Mouse (Mus musculus): Measurements from ENCODE around the gene Spg7. TPM values are rescaled to one million over a fixed set of nuclear protein-coding genes. Genes with fewer than 3 reads are reported as not detected.
A peak's percentile ranks its signal among the peaks of the same experiment; 100 is the strongest.

Spg7 gene
- total and polyA plus RNA-seq, 3 experiments: 20.8 to 35.2 (median 26.1) TPM

DNA sequence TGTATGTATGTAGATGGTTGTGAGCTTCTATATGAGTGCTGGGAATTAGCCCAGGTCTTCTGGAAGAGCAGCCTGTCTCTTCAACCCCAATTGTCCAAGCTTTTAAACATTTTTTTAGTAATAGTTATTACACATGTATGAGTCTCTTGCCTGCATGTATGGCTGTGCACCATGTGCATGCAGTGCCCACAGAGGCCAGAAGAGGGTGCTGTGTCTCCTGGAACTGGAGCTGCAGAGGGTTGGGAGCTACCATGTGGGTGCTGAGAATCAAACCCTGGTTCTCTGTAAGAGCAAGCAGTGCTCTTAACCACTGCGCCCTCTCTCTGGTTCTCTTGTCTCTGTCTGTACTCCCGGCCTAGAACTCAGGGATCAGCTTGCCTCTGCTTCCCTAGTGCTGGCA is 70.2 kb downstream of the Spg7 start:
- dilution Hi-C loops (cut with MboI; ENCODE audit: extremely low pct_ligation_motif_present, extremely low pct_unique_long_range_greater_than_20kb, low sequenced_read_pairs) (no loop called here), in situ Hi-C loops (cut with MboI; ENCODE audit: low pct_ligation_motif_present, low pct_unique_long_range_greater_than_20kb, low sequenced_read_pairs) (no loop called here)
- no peak for DNase-seq (ENCODE audit: extremely low read depth)

GRCm38 (mm10) chr8:123134149-123134713 is 71.5 kb downstream of the Spg7 start:
- dilution Hi-C loops (cut with MboI; ENCODE audit: extremely low pct_ligation_motif_present, extremely low pct_unique_long_range_greater_than_20kb, low sequenced_read_pairs) (no loop called here), in situ Hi-C loops (cut with MboI; ENCODE audit: low pct_ligation_motif_present, low pct_unique_long_range_greater_than_20kb, low sequenced_read_pairs) (no loop called here)
- peaks cover 57% of the 10 kb centered on the region for H3K27me3 ChIP-seq (replicated peaks)
- H3K79me2 ChIP-seq (replicated peaks; ENCODE audit: control insufficient read depth, extremely low read depth, insufficient read depth, poor library complexity, severe bottlenecking): no peaks in the 10 kb centered on the region
- H3K4me2 ChIP-seq (ENCODE audit: insufficient read depth, low read depth, poor library complexity, severe bottlenecking): no peak overlapping the region
- no peak overlapping the region for H3K9ac ChIP-seq (ENCODE audit: insufficient read depth, low read depth)
- H3K4me1 ChIP-seq (ENCODE audit: control insufficient read depth in 1 of 2, insufficient read depth in 2 of 2): peaks cover 0 to 6% of the 10 kb centered on the region in 2 experiments; a peak in 2 of 4 replicates
- H3K36me3 ChIP-seq (replicated peaks in 1 of 2; ENCODE audit: control insufficient read depth in 1 of 2, insufficient read depth in 1 of 2, low read length in 1 of 2): no peaks in the 10 kb centered on the region
- H3K27ac ChIP-seq (ENCODE audit: insufficient read depth, low read depth): no peak overlapping the region
- H3K4me3 ChIP-seq (replicated peaks in 1 of 3; ENCODE audit: low read depth in 2 of 3, low read length in 2 of 3, poor library complexity in 1 of 3): no peak overlapping the region
- H3K9me3 ChIP-seq (replicated peaks; ENCODE audit: low read length): peaks cover 10% of the 10 kb centered on the region
- TF ChIP-seq NELFE (IDR thresholded peaks at IDR 0.05; ENCODE audit: low read depth, low read length): no peak
- no peak for TF ChIP-seq SIN3A (IDR thresholded peaks at IDR 0.05; ENCODE audit: low read length)
- no peak for TF ChIP-seq UBTF (IDR thresholded peaks at IDR 0.05; ENCODE audit: low read depth, low read length)
- no peak for TF ChIP-seq MXI1 (IDR thresholded peaks at IDR 0.05; ENCODE audit: low read depth, low read length)
- TF ChIP-seq IRF4 (IDR thresholded peaks at IDR 0.05; ENCODE audit: low read depth, low read length): no peak
- TF ChIP-seq CHD2 (IDR thresholded peaks at IDR 0.05; ENCODE audit: low read length): no peak
- TF ChIP-seq ELF1 (IDR thresholded peaks at IDR 0.05; ENCODE audit: low read depth, low read length): no peak
- TF ChIP-seq CTCF (conservative IDR thresholded peaks at IDR 0.05 in 1 of 2, IDR thresholded peaks at IDR 0.05 in 1 of 2; ENCODE audit: low read depth in 2 of 2, low read length in 2 of 2): no peak
- no peak for TF ChIP-seq TBP (conservative IDR thresholded peaks at IDR 0.05; ENCODE audit: low read depth, low read length)
- TF ChIP-seq ZNF384 (IDR thresholded peaks at IDR 0.05; ENCODE audit: low read depth, low read length): no peak
- TF ChIP-seq JUN (IDR thresholded peaks at IDR 0.05; ENCODE audit: insufficient read depth, low read depth, low read length): no peak
- TF ChIP-seq ZMIZ1 (IDR thresholded peaks at IDR 0.05; ENCODE audit: low read depth, low read length): no peak
- no peak for TF ChIP-seq RAD21 (IDR thresholded peaks at IDR 0.05; ENCODE audit: low read depth, low read length)
- no peak for TF ChIP-seq CHD1 (IDR thresholded peaks at IDR 0.05; ENCODE audit: low read depth, low read length)
- no peak for TF ChIP-seq HCFC1 (IDR thresholded peaks at IDR 0.05; ENCODE audit: low read depth, low read length)
- no peak for DNase-seq (ENCODE audit: extremely low read depth)

More for the DNA sequence above, 70.2 kb downstream of the Spg7 start:
- peaks cover 70% of the 10 kb centered on the region for H3K27me3 ChIP-seq (replicated peaks)
- H3K4me1 ChIP-seq (ENCODE audit: control insufficient read depth in 1 of 2, insufficient read depth in 2 of 2): peaks cover 0 to 6% of the 10 kb centered on the region in 2 experiments; a peak in 2 of 4 replicates
- H3K79me2 ChIP-seq (replicated peaks; ENCODE audit: control insufficient read depth, extremely low read depth, insufficient read depth, poor library complexity, severe bottlenecking): no peaks in the 10 kb centered on the region
- no peak overlapping the region for H3K9ac ChIP-seq (ENCODE audit: insufficient read depth, low read depth)
- no peak overlapping the region for H3K27ac ChIP-seq (ENCODE audit: insufficient read depth, low read depth)
- H3K36me3 ChIP-seq (replicated peaks in 1 of 2; ENCODE audit: control insufficient read depth in 1 of 2, insufficient read depth in 1 of 2, low read length in 1 of 2): no peaks in the 10 kb centered on the region
- H3K4me3 ChIP-seq (replicated peaks in 1 of 3; ENCODE audit: low read depth in 2 of 3, low read length in 2 of 3, poor library complexity in 1 of 3): no peak overlapping the region
- peaks cover 10% of the 10 kb centered on the region for H3K9me3 ChIP-seq (replicated peaks; ENCODE audit: low read length)
- TF ChIP-seq MAZ (IDR thresholded peaks at IDR 0.05; ENCODE audit: low read depth, low read length) (no peak), JUND (conservative IDR thresholded peaks at IDR 0.05; ENCODE audit: low read depth, low read length) (no peak), CTCF (conservative IDR thresholded peaks at IDR 0.05 in 1 of 2, IDR thresholded peaks at IDR 0.05 in 1 of 2; ENCODE audit: low read depth in 2 of 2, low read length in 2 of 2) (peak in 1 of 2 experiments; percentile 20; a peak in 1 of 4 replicates)
- H3K4me2 ChIP-seq (ENCODE audit: insufficient read depth, low read depth, poor library complexity, severe bottlenecking): no peak overlapping the region

Data from CH12.LX (cell line).